Mouse (Mus musculus): ENCODE measurements around the gene Rasip1.

DNA sequence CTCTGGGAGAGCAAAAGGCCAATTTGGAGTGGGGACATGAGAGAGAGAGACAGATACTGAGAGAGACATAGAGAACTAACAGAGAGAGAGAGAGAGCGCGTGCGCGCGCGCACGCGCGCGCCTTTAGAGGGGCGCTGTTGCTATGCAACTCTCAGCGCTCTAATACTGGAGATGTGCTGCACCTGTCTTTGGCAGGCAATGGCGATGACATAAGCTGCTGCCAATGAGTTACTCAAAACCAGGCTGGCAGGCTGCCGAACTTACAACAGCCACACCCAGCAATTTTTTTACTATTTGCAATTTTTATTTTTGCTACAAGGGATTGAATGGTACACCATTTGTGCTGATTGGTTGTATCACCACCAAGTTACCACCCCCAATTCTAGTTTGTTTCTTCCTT lies 40.5 kb downstream of the Rasip1 start:
- TF ChIP-seq CTCF (IDR thresholded peaks at IDR 0.05; ENCODE audit: low read depth) (no peak), EP300 (IDR thresholded peaks at IDR 0.05; ENCODE audit: low read depth) (no peak)
